Mouse (Mus musculus): Measurements from ENCODE around the gene Uevld.

Gene Uevld

DNA sequence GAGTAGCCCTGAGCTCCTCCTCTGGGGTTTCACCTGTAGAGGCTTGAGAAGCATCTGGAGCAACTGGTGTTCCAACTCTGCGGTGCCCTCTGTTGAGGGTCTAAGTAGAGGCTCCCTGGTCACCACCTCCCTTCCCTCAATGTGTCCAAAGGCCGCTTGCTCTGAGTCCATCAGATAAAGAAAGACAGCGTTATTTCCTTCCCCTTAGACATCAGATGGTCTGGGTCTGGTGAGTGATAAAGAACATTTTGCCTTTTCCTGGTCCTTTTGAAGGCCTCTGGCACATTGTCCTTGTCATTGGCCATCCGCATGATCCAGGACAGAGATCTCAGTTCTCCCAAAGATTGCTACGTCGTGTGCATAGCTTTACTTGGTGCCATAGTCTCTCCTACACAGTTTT lies 81.1 kb downstream of the Uevld start:
- intact Hi-C loops (cut with DNase I), result no loop called here

GRCm38 (mm10) chr7:46876841-46877240 lies 81.5 kb downstream of the Uevld start:
- intact Hi-C loops (cut with DNase I), result no loop called here

All from adrenal gland (tissue).